In genomic region chr8:116241146-116241986, GRCm38 (mm10) we compare ENCODE assay signal across 28 mouse cellular contexts.
DNase-seq lines count a peak whose midpoint lies in the region; ATAC-seq and TF ChIP-seq lines count a peak whose summit lies in the region.
"Had no signal": no experiment of that assay in that cellular context is flagged by ENCODE, and none has a peak within 500 bp of the region (broad histone marks: within the 10 kb centered on the region; RNA-seq: fewer than 3 reads in every experiment).

No protein-coding gene starts in this region.

- no peak for ATAC-seq in forebrain, embryonic 11.5 days (replicated peaks; ENCODE audit: low FRiP score)
- ATAC-seq in midbrain, postnatal 0 days (ENCODE audit: low FRiP score): no peak
- peak; percentile 71; the same call in 1 of the 2 replicates for ATAC-seq in limb, embryonic 12.5 days (ENCODE audit: insufficient number of reproducible peaks, insufficient read depth, low FRiP score, low TSS enrichment, low read depth)
- ATAC-seq: intestine, postnatal 0 days; Patski had no signal

- peaks cover 2% of the 10 kb centered on the region; the same call in 1 of the 2 replicates for H3K4me1 ChIP-seq in forebrain, embryonic 11.5 days (replicated peaks; ENCODE audit: control insufficient read depth, insufficient read depth, low read length)
- peaks cover 25% of the 10 kb centered on the region for H3K4me1 ChIP-seq in forebrain, embryonic 10.5 days
- no peaks in the 10 kb centered on the region for H3K4me1 ChIP-seq in midbrain, postnatal 0 days (ENCODE audit: insufficient read depth, low read length)
- peaks cover 11% of the 10 kb centered on the region; the same call in 1 of the 2 replicates for H3K4me1 ChIP-seq in midbrain, embryonic 10.5 days
- peaks cover 50% of the 10 kb centered on the region for H3K4me1 ChIP-seq in limb, embryonic 12.5 days (replicated peaks)
- H3K4me1 ChIP-seq: heart, embryonic 10.5 days had no signal

- peaks cover 6% of the 10 kb centered on the region for H3K27me3 ChIP-seq in forebrain, embryonic 11.5 days (ENCODE audit: control insufficient read depth, insufficient read depth, low read length)
- peaks cover 91% of the 10 kb centered on the region for H3K27me3 ChIP-seq in forebrain, embryonic 10.5 days (ENCODE audit: poor library complexity, severe bottlenecking)
- no peaks in the 10 kb centered on the region for H3K27me3 ChIP-seq in midbrain, postnatal 0 days (ENCODE audit: insufficient read depth, low read length)
- H3K27me3 ChIP-seq in midbrain, embryonic 10.5 days (ENCODE audit: low read depth, poor library complexity, severe bottlenecking): peaks cover 9% of the 10 kb centered on the region
- peaks cover 3% of the 10 kb centered on the region; the same call in 1 of the 2 replicates for H3K27me3 ChIP-seq in limb, embryonic 12.5 days
- H3K27me3 ChIP-seq: lung, embryonic 15.5 days had no signal

- no peak for TF ChIP-seq CTCF in midbrain, postnatal 0 days (IDR thresholded peaks at IDR 0.05)

- H3K27ac ChIP-seq in forebrain, embryonic 11.5 days (ENCODE audit: low read depth, low read length): no peak overlapping the region
- no peak overlapping the region for H3K27ac ChIP-seq in forebrain, embryonic 10.5 days
- no peak overlapping the region for H3K27ac ChIP-seq in midbrain, postnatal 0 days (ENCODE audit: low read depth, low read length)
- H3K27ac ChIP-seq in midbrain, embryonic 10.5 days (replicated peaks): no peak overlapping the region
- H3K27ac ChIP-seq in limb, embryonic 12.5 days: peak overlapping the region; percentile 74
- H3K27ac ChIP-seq: heart, embryonic 10.5 days; hindbrain, embryonic 12.5 days; lung, embryonic 15.5 days; stomach, postnatal 0 days had no signal

- H3K36me3 ChIP-seq in forebrain, embryonic 11.5 days (ENCODE audit: control insufficient read depth, insufficient read depth, low read length): no peaks in the 10 kb centered on the region
- no peaks in the 10 kb centered on the region for H3K36me3 ChIP-seq in forebrain, embryonic 10.5 days (replicated peaks)
- H3K36me3 ChIP-seq in midbrain, postnatal 0 days (ENCODE audit: insufficient read depth, low read length): no peaks in the 10 kb centered on the region
- H3K36me3 ChIP-seq in midbrain, embryonic 10.5 days: no peaks in the 10 kb centered on the region
- H3K36me3 ChIP-seq in limb, embryonic 12.5 days: no peaks in the 10 kb centered on the region
- H3K36me3 ChIP-seq: G1E; heart, embryonic 10.5 days; hindbrain, embryonic 12.5 days; lung, embryonic 15.5 days had no signal

- peak; percentile 52 for DNase-seq in forebrain, embryonic 11.5 days (ENCODE audit: low spot score)
- DNase-seq in forebrain, embryonic 10.5 days (ENCODE audit: extremely low spot score, low spot score): no peak
- DNase-seq in midbrain, postnatal 0 days (ENCODE audit: low spot score): peak; percentile 36
- DNase-seq in midbrain, embryonic 10.5 days (ENCODE audit: low spot score): no peak
- no peak for DNase-seq in T-cell, adult 2 months (ENCODE audit: low spot score)
- DNase-seq in testis, postnatal 10 days (ENCODE audit: low spot score): no peak
- DNase-seq: adrenal gland, postnatal 14 days; cerebellum, adult 11-12 months; cerebellum, postnatal 10 days; gastrocnemius, postnatal 14 days; heart, postnatal 36 days; kidney, adult 9 months; kidney, postnatal 10 days; left cerebral cortex, postnatal 4 days; right cerebral cortex, adult 18-20 months; right cerebral cortex, postnatal 4 days; thymus, adult 2 months; thymus, postnatal 4 days had no signal

- WGBS in forebrain, embryonic 11.5 days: 54% methylated on average over 11 of the region's 11 CpGs
- 62% methylated on average over 11 of the region's 11 CpGs for WGBS in forebrain, embryonic 10.5 days
- 52% methylated on average over 11 of the region's 11 CpGs for WGBS in midbrain, postnatal 0 days
- WGBS in midbrain, embryonic 10.5 days: 84% methylated on average over 11 of the region's 11 CpGs
- 24% methylated on average over 11 of the region's 11 CpGs for WGBS in limb, embryonic 12.5 days

- no peak overlapping the region for H3K4me3 ChIP-seq in forebrain, embryonic 11.5 days (ENCODE audit: low read depth, low read length)
- H3K4me3 ChIP-seq in forebrain, embryonic 10.5 days: no peak overlapping the region
- H3K4me3 ChIP-seq in midbrain, postnatal 0 days (ENCODE audit: low read depth, low read length): no peak overlapping the region
- no peak overlapping the region for H3K4me3 ChIP-seq in midbrain, embryonic 10.5 days
- no peak overlapping the region for H3K4me3 ChIP-seq in limb, embryonic 12.5 days (replicated peaks)
- H3K4me3 ChIP-seq: heart, embryonic 10.5 days; hindbrain, embryonic 12.5 days; lung, embryonic 15.5 days had no signal

- no peak overlapping the region for H3K9ac ChIP-seq in forebrain, embryonic 11.5 days (ENCODE audit: low read length)
- H3K9ac ChIP-seq in midbrain, postnatal 0 days (replicated peaks; ENCODE audit: low read length, poor library complexity, severe bottlenecking): no peak overlapping the region
- H3K9ac ChIP-seq in limb, embryonic 12.5 days (replicated peaks): no peak overlapping the region
- H3K9ac ChIP-seq: hindbrain, embryonic 12.5 days; lung, embryonic 15.5 days had no signal

- no peak overlapping the region for H3K4me2 ChIP-seq in forebrain, embryonic 11.5 days (ENCODE audit: low read depth, low read length, severe bottlenecking)
- H3K4me2 ChIP-seq in midbrain, postnatal 0 days (ENCODE audit: low read depth, low read length, poor library complexity, severe bottlenecking): no peak overlapping the region
- 0 out of 2 replicates have a peak overlapping the region, but pooled peaks have one; percentile 13 for H3K4me2 ChIP-seq in limb, embryonic 12.5 days
- H3K4me2 ChIP-seq: hindbrain, embryonic 12.5 days; liver, embryonic 11.5 days; lung, embryonic 15.5 days; midbrain, embryonic 11.5 days had no signal

- no peaks in the 10 kb centered on the region for H3K9me3 ChIP-seq in forebrain, embryonic 11.5 days (ENCODE audit: control insufficient read depth, low read length)
- no peaks in the 10 kb centered on the region for H3K9me3 ChIP-seq in forebrain, embryonic 10.5 days
- H3K9me3 ChIP-seq in midbrain, postnatal 0 days (ENCODE audit: low read length): no peaks in the 10 kb centered on the region
- H3K9me3 ChIP-seq in midbrain, embryonic 10.5 days (replicated peaks): no peaks in the 10 kb centered on the region
- H3K9me3 ChIP-seq in limb, embryonic 12.5 days: no peaks in the 10 kb centered on the region
- H3K9me3 ChIP-seq: heart, embryonic 10.5 days; hindbrain, embryonic 12.5 days; lung, embryonic 15.5 days had no signal

Comparison
In these comparisons a context has a peak if more than half of its experiments do, and no peak if none do; other contexts are left out.
1. DNase-seq: peak in forebrain, embryonic 11.5 days (single experiment) and midbrain, postnatal 0 days (single experiment); none in forebrain, embryonic 10.5 days (single experiment), midbrain, embryonic 10.5 days (single experiment), T-cell, adult 2 months (single experiment) and testis, postnatal 10 days (single experiment).